ENCODE assay signal across 2 mouse cellular contexts in the genomic region with DNA sequence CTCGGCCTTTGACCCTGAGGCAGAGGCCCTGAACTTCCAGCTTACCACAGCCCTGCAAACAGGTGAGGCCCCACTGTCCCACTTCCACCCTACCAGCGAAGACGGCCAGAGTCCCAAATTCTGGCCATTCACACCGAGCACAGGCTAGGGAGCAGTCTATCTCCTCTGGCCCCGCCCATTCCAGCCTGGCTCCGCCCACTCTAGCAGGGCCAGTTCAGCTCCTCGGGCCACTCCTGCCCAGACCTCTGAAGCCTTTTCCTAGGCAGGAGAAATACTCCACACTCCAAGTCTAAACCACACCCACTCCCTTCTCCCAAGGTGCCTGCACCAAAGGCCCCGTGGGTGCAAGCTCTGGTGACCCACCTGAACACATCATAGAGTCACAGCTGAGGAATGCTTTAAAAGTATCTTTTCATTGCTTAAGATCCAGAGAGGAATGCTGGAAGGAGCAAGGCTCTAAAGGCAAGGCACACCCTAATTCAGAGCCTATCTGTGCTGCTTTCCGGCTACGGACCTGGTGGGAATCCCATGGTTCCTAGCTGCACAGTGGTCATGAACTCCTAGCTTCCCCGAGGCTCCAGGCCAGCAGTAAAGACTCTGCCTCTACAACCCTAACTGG.
TF ChIP-seq lines count a peak whose summit lies in the region.

No protein-coding gene starts in this region.

TF ChIP-seq in CH12.LX, 34 proteins besides CTCF, POLR2A, EP300 and RAD21:
- TF ChIP-seq ZNF384 (IDR thresholded peaks at IDR 0.05; ENCODE audit: low read depth, low read length) = no peak
- TF ChIP-seq ZC3H11A (IDR thresholded peaks at IDR 0.05; ENCODE audit: low read depth, low read length) = no peak
- TF ChIP-seq USF2 (conservative IDR thresholded peaks at IDR 0.05; ENCODE audit: low read depth, low read length) = no peak
- TF ChIP-seq BHLHE40 (IDR thresholded peaks at IDR 0.05; ENCODE audit: low read depth, low read length) = no peak

TF ChIP-seq in ES-E14, 5 proteins besides CTCF, POLR2A, EP300 and RAD21:
- TF ChIP-seq ZNF384 (IDR thresholded peaks at IDR 0.05; ENCODE audit: low read depth, low read length) = no peak
TF ChIP-seq in ES-E14: peak in this region for 0.
